Mouse (Mus musculus): ENCODE measurements at regions not wholly inside any gene's neighbourhood (a gene's known extent, or its start where the extent isn't known, plus 50 kb on each side); places are given as distances from the start of the nearest gene placed in this dataset.

DNA sequence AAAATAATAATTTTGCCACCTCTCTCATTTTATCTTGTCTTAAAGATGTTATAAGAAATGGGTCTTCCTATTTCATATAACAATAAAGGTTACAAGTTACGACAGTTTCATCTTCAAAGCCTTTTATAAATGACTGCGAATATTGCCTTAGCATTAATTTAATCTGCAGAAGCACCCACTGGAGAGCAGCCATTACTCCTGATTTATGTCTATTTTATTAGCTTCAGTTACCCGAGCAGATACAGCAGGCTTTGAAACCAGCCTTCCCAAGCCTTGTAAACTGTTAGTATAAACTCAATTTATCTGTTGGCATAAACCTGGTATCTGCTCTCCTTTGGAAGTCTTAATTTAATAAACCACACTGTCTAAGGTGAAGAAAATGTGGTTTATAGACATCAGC lies 2851.6 kb upstream of the Gm6569 start:
- DNase-seq: no peak

DNA sequence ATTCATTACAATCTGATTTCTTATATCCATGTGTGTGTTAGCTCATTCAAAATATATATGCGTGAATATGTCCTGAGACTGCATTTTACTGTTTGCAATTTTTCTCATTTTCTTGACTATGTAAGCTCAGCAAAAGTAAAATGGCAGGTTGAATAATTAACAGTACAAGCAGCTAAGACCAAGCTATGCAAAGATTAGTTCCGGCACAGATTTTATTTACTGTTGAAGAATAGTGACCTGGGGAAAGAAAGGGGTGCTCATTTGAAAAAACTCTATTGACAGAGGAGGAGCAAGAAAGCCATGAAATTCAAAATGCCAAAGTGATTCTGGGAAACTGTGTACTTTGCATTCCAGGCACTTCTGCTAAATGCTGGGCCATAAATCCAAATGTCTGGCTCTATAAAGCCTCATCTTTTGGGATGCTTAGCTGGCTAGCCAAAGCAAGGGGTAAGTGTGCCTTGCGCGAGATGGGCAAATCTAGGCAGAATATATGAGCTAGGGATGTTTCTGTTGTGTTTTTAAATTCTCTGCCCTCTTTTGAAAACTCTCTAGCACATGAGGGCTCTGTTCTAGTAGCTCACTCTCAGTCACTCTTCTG lies 2846.3 kb upstream of the Gm6569 start:
- DNase-seq: no peak

DNA sequence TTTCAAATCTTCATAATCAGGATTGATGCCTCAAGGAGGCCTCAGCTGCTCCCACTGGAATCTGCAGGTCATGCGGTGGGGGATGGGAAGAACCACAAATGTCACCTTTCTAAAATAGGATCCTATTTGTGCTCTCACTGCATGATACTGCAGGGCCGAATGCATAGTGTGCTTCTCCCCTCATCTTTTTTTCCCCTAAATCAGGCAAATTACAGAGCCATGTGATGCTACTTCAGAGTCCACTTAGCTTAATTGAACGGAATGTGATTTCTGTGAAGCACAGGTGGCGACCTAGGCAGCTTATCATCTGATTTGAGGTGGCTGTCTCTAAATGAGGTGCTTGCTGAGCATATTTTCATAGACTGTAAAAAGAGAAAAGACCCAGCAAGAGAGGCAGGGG lies 2841.0 kb upstream of the Gm6569 start:
- DNase-seq: no peak

DNA sequence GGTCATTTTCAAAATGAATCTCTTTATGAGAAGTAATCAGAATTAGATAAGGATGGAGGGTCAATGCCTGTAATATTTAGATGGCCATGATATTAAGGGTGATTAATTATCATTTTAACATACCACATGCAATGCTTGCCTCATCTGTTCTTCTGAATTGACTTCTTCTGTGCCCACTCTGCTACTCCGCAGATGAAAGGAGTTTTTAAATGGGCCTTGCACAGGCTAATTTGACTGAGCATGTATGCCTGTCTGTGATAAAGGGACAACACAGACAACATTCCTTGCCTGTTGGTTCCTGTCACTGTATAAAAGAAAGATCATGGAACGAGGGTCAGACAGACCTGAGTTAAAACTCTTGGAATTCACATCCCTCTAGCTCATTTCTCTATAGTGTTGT lies 2824.0 kb upstream of the Gm6569 start:
- no peak for DNase-seq

DNA sequence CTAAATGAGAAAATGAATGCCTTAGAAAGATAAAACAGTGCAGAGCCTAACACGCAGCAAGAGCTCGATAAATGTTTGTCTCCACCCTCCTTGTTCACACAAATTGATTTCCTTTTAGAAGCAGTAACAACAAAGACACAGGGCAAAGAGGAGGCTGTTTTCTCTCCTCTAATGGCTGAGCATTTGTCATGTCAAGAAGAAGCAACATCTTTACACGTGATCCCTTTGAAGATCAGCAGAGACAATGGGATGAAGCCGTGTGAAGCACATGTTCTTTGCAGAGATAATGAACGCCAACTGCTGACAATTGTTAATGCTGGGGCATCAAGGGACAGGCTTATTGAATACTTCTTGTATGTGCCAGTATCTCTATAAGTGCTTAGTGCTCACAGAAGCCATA lies 2823.6 kb upstream of the Gm6569 start:
- DNase-seq: peak; percentile 79

DNA sequence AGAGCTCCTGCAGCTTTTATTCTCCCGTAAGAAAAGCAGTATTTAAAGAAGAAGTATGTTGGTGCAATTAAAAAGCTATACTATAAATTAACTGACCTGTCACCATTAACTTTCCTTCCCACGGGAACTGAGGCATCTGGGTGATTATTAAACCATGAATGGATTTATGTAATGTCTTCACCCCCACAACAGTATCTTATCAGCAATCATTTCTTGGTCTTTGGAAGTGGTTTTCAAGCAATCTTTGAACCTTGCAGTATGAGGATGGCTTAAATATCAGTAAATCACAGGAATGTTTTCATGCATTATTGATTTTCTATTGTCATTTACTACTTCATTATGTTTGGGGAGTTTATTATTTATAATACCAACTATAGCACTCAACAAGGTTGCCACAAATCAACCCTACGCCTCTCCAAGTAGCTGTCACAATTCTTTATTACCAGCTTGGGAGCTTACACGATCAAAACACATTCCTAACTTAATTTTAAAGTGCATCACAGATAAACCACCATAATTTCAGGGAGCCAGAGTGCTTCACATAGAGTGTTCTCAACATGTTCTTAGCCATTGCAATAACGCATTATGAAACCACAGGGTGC lies 2780.0 kb upstream of the Gm6569 start:
- DNase-seq: no peak

DNA sequence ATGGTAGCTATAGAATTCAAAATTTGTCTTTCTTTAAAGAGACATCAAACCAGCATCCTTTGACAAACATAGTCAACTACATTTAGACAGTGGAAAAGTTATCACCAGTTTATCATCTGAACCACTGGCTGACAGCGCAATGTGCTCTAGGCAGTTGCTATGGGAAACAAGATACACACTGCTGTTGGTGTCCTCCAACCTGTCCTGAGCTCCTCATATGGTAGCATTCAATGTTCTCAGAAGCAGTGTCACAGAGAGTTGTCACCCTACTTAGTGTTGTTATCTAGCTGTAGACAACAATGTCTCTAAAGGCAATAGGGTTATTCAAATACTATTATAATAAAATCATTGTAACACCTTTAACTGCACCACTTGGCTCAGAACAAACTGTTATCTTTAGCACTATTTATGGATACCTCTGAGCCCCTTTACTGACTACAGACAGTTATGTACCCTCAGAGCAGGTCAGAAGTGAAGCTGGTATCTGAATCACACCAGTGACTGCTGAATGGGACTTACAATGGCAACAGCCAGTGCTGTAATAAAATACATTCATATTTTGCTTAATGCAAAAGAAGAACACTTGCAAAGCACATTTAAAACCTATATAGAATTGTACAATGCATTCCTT lies 2747.9 kb upstream of the Gm6569 start:
- DNase-seq: no peak

DNA sequence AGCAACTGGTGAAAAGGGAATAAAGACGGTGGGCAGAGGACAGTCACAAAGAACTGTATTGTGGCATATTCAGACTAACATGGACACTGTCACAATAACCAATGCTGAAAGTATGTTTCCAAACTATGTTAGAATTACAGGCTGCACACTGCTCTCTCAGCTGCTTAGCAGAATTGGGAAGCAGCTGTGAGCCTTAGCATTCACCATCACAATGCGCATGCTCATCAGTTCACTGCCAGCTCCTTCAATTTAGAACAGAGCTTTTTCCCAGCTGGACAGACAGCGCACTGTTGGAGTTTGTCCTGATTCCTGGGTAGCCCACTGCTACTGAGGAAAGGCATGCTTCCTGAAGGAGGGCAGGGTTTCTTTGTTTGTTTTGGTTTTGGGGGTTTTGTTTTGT lies 2735.2 kb upstream of the Gm6569 start:
- DNase-seq: peak; percentile 43

DNA sequence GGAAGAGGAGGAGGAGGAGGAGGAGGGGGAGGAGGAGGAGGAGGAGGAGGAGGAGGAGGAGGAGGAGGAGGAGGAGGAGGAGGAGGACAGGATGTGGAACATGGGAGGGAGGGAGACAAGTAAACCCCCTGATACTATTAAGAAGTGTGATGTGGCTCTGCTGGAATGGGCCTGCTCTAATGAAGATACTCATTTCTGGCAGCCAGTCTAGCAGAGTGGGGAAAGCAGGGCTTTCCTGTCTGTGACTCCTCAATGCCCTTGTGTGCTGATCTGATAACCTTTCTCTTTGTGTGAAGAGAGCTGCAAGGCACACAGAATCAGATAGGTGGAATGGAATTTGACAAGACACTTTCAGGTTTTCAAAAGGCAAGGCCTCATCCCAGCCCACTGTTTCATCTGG lies 2704.6 kb upstream of the Gm6569 start:
- DNase-seq: peak; percentile 37

DNA sequence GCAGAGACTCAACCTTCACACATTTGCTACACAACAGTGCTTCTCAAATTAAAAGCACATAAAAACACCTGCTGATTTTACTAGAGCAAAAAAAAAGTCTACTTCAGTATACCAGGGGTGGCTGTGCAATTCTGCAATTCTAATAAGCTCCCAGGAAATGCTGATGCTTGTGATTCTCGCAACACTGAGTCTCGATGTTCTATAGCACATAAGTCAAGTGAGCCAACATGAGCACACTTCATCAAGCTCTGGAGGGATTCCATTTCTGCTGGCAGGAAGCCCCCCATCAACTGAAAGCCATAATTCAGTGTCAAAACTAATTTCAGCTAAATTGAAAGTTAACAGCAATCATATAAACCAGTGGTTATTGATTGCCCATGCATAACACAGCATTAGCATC lies 2676.7 kb upstream of the Gm6569 start:
- no peak for DNase-seq

DNA sequence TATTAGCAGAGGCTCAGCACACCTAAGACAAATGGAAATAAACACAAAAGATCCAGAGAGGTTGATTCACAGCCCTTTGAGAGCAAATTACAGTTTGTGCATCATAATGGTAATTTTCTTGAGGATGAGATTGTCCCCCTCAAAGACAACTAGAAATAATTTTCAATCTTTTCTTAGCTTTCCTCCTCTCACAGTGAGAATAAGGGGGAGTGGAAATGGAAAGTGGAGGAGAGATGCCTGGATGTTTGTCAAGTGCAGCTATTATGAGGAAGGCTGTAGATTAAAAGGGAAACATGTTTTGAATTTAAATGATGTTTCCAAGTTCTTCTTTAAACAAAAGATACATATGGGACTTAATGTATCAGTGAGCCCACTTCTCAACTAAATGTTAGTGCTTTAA lies 2672.3 kb upstream of the Gm6569 start:
- DNase-seq: no peak

DNA sequence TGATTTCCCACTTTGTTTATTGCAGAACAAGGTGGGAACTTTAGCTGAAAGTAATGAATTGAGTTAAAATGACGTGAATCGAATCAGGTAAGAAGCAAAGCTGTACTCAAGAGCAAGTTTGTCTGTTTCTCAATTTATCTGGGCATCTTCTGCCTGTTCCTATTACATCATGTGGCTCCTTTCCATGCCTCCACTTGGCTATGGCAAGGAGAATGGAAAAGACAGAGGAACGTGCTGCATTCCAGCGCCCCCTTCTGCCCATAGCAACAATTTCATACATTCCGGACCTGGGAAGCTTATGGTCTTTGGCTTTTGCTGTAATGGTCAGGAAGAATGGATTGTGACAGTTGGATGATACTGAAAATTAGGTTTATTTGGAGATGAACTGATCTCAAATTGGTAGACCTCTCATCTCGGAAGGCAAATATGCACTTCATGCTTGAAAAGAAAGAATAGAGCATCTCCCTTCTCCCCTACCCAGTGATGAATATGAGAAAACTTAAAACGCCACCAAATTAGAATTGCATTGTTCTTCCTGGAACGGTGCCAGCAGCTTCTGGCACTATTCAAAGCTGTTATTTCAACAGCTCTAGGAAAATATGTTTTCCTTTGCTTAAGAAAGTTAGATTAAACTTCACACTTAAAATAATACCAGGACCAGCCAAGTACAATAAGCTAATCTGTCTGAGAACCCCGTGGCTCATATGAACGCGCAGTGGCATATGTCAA lies 2639.2 kb upstream of the Gm6569 start:
- peak; percentile 69 for DNase-seq

DNA sequence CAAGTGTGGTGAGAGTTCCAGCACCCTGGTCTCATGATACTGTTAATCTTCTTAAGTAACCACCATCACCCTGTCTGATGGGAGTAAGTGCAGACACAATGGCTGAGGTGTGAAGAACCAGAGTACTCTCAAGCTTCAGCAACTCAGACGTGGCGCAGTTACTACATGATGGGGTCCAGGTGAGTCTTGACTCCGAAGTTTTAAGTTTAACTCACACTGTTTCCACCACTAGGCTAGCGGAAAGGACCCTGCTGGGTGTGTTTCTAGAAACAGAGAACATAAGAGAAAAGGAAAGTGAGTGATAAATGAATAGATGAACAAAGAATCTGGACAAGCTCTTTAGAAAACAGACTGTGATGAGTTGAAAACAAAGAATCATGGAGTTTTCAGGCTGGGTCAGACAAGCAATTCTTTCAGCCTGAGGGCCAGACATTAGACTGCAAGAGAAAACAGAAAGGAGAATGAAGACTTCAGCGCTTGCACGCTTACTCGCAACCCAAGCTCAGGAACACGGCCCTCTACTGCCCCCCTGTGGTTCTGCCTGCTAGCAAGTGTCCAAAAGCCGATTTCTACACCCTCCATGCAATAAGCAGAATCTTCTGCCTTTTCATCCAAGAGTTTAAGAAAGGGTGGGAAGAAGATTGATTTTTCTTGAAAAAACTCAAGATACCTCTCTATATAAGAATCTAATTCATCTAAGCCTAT lies 2593.6 kb upstream of the Gm6569 start:
- DNase-seq: peak; percentile 86

DNA sequence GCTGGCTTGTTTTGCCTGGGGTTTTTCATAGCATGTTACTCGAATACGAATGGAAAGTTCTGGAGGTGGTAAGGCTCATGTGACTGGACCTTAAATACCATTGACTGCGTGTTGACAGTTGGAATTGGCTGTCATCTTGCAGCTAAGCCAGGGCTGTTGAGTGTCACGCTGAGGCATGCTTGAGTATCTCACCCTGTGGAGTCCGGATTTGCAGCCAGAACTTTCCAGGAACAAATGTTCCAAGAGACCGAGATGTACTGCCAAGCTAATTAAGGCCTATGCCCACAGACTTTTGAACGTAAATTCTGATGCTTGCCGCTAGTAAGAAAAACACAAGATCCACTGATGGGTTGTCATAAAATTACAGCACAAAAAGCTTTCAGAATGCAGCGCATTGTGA lies 2590.8 kb upstream of the Gm6569 start:
- DNase-seq: no peak

DNA sequence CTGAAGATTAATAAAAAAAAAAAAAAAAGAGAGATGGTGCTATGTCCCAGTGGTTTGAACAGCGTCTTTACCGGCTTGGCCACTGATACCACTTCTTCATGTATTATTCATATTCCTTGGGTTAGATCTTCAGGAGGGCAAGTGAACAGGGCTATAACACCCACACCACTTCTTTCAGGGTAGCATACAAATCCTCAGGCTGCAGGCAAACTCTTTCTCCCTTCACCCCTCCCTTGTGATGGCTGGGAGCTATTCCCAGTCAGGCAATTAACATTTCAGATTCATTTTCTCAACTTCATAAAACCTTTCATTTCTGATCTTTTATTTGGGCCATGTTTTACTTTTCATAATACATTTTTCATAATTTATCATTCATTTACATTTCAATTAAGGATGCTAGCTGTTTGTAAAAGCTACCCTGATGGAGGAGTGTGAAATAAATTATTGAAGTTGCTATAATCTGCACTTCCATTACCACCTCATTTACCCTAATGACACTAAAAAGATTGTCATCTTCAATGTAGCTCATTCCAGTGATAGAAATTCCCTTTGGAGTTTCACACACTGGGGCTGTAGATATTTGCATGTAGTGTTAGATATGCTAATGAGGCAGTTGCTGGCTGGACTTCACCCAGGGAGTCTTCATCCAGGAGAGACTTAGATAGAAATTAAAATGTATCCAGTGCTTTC lies 2558.3 kb upstream of the Gm6569 start:
- DNase-seq: no peak

DNA sequence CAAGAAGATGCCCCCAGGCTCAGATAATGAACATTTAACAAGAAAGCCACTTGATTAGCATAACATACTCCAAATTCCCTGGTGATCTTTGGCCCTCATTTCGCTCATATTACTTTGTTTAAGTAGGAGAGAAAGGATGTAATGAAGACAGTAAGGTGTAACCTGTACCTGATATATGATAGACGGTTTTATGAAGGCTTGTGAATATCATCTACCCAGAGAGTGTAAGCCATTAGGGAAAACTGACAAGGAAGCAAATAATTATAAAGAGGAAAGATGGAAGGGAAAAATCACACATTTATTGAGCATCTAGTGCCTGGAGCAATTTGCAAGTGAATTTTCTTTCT lies 2557.8 kb upstream of the Gm6569 start:
- DNase-seq: no peak

DNA sequence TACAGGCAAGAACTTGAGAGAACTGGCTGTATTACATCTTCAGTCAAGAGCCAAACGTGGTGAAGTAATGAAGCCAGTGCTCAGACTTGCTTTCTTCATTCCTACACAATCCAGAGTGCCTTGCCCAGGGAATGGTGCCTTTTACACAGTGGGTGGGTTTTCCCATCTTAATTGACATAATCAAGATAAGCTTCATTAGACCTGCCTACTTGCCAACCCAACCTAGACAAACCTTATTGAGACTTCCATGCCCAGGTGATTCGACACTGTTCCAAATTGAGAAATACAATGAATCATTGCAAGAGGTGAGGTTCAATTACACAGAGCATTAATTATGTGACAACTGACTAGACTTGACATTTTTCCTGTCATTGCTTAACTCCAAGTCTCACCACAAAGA lies 2557.0 kb upstream of the Gm6569 start:
- DNase-seq: no peak

DNA sequence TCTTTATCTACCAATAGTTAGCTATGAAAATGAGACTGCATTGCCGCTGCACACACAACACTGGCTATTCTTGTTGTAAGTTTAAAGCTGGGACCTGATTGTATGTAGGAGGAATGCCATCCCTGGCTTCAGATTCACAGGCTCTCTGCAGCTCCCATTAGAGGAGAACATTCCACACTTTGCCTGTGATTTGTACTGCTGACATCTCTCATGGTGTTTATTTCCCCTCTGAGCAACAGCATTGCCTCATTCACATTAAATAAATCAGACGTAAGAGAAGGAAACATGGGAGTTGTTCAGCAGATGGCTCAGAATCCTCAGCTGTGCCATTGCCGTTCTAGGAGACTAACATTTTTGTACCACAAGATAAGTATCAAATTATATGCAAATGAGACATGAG lies 2550.6 kb upstream of the Gm6569 start:
- no peak for DNase-seq

DNA sequence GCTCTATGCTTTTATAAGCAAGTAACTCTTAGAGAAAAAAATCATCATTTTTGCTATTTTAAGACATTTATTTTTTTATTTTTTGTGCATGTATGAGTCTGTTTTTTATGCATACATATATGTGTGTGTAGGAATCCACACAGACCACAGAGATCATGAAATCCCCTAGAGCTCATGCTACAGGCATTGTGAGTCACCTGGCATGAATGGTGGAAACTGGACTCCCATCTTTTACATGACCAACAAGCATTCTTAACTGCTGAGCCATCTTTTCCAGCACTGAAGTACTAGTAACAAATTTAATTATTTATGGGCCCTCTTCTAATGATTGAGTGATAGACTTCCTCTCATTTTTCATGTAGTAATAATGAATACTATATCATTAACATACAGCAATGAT lies 2531.8 kb upstream of the Gm6569 start:
- no peak for DNase-seq

DNA sequence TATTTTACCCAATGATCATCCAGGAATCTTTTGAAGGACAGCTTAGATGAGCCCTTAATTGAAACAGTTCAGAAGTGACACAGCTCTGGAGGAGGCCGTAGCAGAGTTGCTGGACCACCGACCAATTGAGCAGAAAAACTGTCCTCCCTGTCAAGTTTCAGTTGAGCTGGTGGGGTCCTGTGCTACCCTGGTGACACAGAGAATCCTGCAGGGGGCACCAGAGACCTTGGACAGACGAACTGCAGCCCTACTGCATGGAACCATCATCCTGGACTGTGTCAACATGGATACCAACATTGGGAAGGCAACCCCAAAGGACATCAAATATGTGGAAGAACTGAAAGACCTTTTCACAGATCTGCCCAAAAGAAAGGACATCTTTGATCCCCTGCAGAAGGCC lies 2524.1 kb upstream of the Gm6569 start:
- no peak for DNase-seq

DNA sequence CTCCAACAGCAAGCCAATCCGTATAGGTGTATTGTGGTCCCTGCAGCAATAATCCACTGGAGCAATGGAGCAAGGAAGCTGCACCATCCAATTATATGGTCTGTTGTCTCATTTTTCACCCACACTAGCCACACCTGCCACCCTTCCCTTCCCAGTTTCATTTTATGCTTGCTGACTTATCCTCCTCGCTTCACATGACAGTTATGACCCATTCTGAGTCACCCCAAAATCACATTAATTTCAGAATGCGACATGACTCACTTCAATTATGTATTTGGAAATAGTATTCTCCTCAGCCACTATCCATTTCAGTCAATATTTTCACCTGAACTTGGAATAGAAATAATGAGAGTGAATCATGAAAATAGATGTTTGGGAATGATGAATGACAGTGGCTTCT lies 2507.8 kb upstream of the Gm6569 start:
- no peak for DNase-seq

DNA sequence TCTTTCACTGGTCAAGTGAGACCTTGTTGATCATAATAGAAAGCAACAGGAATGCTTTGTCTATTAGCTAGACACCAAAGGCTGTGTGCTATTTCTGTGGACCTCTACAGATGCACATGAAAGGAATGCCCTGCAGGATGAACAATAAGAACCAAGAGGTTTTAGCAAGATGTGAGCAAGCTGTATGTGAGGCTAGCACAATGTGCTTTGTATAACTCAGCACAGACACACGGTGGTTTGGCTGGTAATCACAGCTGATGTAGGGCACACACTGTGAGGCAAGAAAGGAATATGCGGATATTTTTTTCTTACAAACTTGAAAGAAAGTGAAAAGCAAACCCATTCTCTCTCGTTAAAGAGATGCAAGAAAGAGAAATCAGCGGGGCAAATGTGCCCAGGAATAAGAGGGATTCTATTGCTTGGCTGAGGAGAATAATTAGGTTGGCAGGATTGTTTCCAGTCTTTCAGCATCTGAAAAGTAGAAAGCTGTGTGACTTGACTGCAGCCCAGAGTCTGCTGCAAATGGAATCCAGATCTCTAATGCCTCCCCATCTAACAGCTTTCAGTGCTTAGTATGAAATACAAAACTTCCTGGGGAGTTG lies 2476.1 kb upstream of the Gm6569 start:
- peak; percentile 3 for DNase-seq

DNA sequence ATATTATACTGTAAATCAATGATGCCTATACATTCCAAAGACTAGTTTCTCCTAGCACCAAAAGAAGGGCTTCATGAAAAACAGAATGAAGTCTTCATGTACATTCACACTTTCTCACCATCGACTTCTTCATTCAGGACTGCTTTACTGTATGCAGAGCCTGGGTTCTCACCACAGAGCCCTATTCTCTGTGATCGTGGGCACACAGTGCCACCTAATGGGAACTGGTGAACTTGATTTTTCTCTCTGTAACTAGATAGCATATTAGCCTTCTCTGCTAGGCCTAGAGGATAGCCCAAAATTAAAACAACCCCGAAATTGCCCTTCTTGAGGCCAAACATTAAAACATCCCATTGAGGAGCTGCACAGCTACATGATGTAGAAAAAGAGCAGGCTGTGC lies 2458.6 kb upstream of the Gm6569 start:
- peak; percentile 63 for DNase-seq

Measured in retina, postnatal 1 day (tissue).